Mouse (Mus musculus): ENCODE results near the gene Gm16181. TPM values are rescaled to one million over a fixed set of nuclear protein-coding genes. Genes with fewer than 3 reads are reported as not detected.

Gene Gm16181
- polyA plus RNA-seq, 1 experiment from 2014 or later = 0.62 TPM

- H3K9ac ChIP-seq (replicated peaks; ENCODE audit: low read depth, low read length) = no peak overlapping the region
- no peaks in the 10 kb centered on the region for H3K36me3 ChIP-seq (ENCODE audit: control insufficient read depth, insufficient read depth)
- WGBS = 80% methylated on average over 3 of the region's 3 CpGs
- H3K27ac ChIP-seq (ENCODE audit: low read length) = no peak overlapping the region
- no peak for ATAC-seq
- H3K9me3 ChIP-seq (ENCODE audit: control insufficient read depth, low read length) = no peaks in the 10 kb centered on the region
- H3K4me1 ChIP-seq (replicated peaks; ENCODE audit: control insufficient read depth, insufficient read depth, low read length) = no peaks in the 10 kb centered on the region
- no peaks in the 10 kb centered on the region for H3K27me3 ChIP-seq (replicated peaks; ENCODE audit: control insufficient read depth, insufficient read depth, low read length)
- no peak overlapping the region for H3K4me3 ChIP-seq (replicated peaks; ENCODE audit: low read length)
- H3K4me2 ChIP-seq (ENCODE audit: low read length) = no peak overlapping the region
These were observed 51.6 kb downstream of the Gm16181 start for GRCm38 (mm10) chr17:35272249-35272648.

Small RNA genes lying within 50 kb of the gene (microRNA-seq; reads per million reads assigned to microRNA genes)
- gene Mir6973a (not detected), gene Mir6974 (not detected), gene Mir6975 (2.3 reads per million, percentile 5 among the genes with 10 or more reads in this experiment), gene Mir8094 (0.62 reads per million)

Other genes with a start within 250 kb of the Gm16181 start
- 3.3 and 5.2 TPM in 2 replicates for gene Hspa1a, start 248.7 kb upstream of the Gm16181 start, polyA plus RNA-seq (2015; fragmentation: Nextera tagmentation; extraction: Ambion mirVana)
- 1.5 and 1.7 TPM in 2 replicates for gene Hspa1l, start 248.1 kb upstream of the Gm16181 start, polyA plus RNA-seq (2015; fragmentation: Nextera tagmentation; extraction: Ambion mirVana)
- 119 and 121 TPM in 2 replicates for gene Lsm2, start 239.0 kb upstream of the Gm16181 start, polyA plus RNA-seq (2015; fragmentation: Nextera tagmentation; extraction: Ambion mirVana)
- 81.7 and 85.2 TPM in 2 replicates for gene Vars, start 219.8 kb upstream of the Gm16181 start, polyA plus RNA-seq (2015; fragmentation: Nextera tagmentation; extraction: Ambion mirVana)
- gene Vwa7, start 204.3 kb upstream of the Gm16181 start, polyA plus RNA-seq (2015; fragmentation: Nextera tagmentation; extraction: Ambion mirVana) = 0.12 and 0.14 TPM in 2 replicates
- 2.2 and 2.7 TPM in 2 replicates for gene Sapcd1, start 192.8 kb upstream of the Gm16181 start, polyA plus RNA-seq (2015; fragmentation: Nextera tagmentation; extraction: Ambion mirVana)
- 3.1 and 3.4 TPM in 2 replicates for gene Msh5, start 174.1 kb upstream of the Gm16181 start, polyA plus RNA-seq (2015; fragmentation: Nextera tagmentation; extraction: Ambion mirVana)
- gene Clic1, start 170.9 kb upstream of the Gm16181 start, polyA plus RNA-seq (2015; fragmentation: Nextera tagmentation; extraction: Ambion mirVana) = 79.3 and 85.5 TPM in 2 replicates
- gene Ddah2, start 161.8 kb upstream of the Gm16181 start, polyA plus RNA-seq (2015; fragmentation: Nextera tagmentation; extraction: Ambion mirVana) = 484 and 489 TPM in 2 replicates
- not detected in 2 replicates for gene Ly6g6c, start 155.4 kb upstream of the Gm16181 start, polyA plus RNA-seq (2015; fragmentation: Nextera tagmentation; extraction: Ambion mirVana)
- 0.24 TPM in 1 of 2 replicates, not detected in the other for gene Mpig6b, start 154.7 kb upstream of the Gm16181 start, polyA plus RNA-seq (2015; fragmentation: Nextera tagmentation; extraction: Ambion mirVana)
- 11.8 and 12.3 TPM in 2 replicates for gene Ly6g6e, start 143.9 kb upstream of the Gm16181 start, polyA plus RNA-seq (2015; fragmentation: Nextera tagmentation; extraction: Ambion mirVana)
- gene Ly6g6d, start 142.8 kb upstream of the Gm16181 start, polyA plus RNA-seq (2015; fragmentation: Nextera tagmentation; extraction: Ambion mirVana) = 1.2 and 1.6 TPM in 2 replicates
- not detected in 2 replicates for gene Ly6g6f, start 135.2 kb upstream of the Gm16181 start, polyA plus RNA-seq (2015; fragmentation: Nextera tagmentation; extraction: Ambion mirVana)
- gene Abhd16a, start 131.6 kb upstream of the Gm16181 start, polyA plus RNA-seq (2015; fragmentation: Nextera tagmentation; extraction: Ambion mirVana) = 93.1 and 109 TPM in 2 replicates
- gene Ly6g5c, start 112.6 kb upstream of the Gm16181 start, polyA plus RNA-seq (2015; fragmentation: Nextera tagmentation; extraction: Ambion mirVana) = not detected in 2 replicates
- 0.62 and 1.3 TPM in 2 replicates for gene Ly6g5b, start 105.4 kb upstream of the Gm16181 start, polyA plus RNA-seq (2015; fragmentation: Nextera tagmentation; extraction: Ambion mirVana)
- gene Gpank1, start 99.4 kb upstream of the Gm16181 start, polyA plus RNA-seq (2015; fragmentation: Nextera tagmentation; extraction: Ambion mirVana) = 29.6 and 29.8 TPM in 2 replicates
- 308 and 320 TPM in 2 replicates for gene Csnk2b, start 98.8 kb upstream of the Gm16181 start, polyA plus RNA-seq (2015; fragmentation: Nextera tagmentation; extraction: Ambion mirVana)
- gene D17H6S53E, start 94.5 kb upstream of the Gm16181 start, polyA plus RNA-seq (2015; fragmentation: Nextera tagmentation; extraction: Ambion mirVana) = 6.1 and 8.6 TPM in 2 replicates
- gene Apom, start 88.8 kb upstream of the Gm16181 start, polyA plus RNA-seq (2015; fragmentation: Nextera tagmentation; extraction: Ambion mirVana) = 0.56 TPM in 1 of 2 replicates, not detected in the other
- 85.4 and 86.7 TPM in 2 replicates for gene Bag6, start 85.7 kb upstream of the Gm16181 start, polyA plus RNA-seq (2015; fragmentation: Nextera tagmentation; extraction: Ambion mirVana)
- 156 and 195 TPM in 2 replicates for gene Prrc2a, start 55.9 kb upstream of the Gm16181 start, polyA plus RNA-seq (2015; fragmentation: Nextera tagmentation; extraction: Ambion mirVana)
- 5.9 and 8.0 TPM in 2 replicates for gene Aif1, start 44.8 kb upstream of the Gm16181 start, polyA plus RNA-seq (2015; fragmentation: Nextera tagmentation; extraction: Ambion mirVana)
- gene Lst1, start 32.4 kb upstream of the Gm16181 start, polyA plus RNA-seq (2015; fragmentation: Nextera tagmentation; extraction: Ambion mirVana) = 4.5 and 4.9 TPM in 2 replicates
- gene Ltb, start 26.4 kb upstream of the Gm16181 start, polyA plus RNA-seq (2015; fragmentation: Nextera tagmentation; extraction: Ambion mirVana) = 0.24 TPM in 1 of 2 replicates, not detected in the other
- gene Tnf, start 18.8 kb upstream of the Gm16181 start, polyA plus RNA-seq (2015; fragmentation: Nextera tagmentation; extraction: Ambion mirVana) = not detected in 2 replicates
- gene Lta, start 15.5 kb upstream of the Gm16181 start, polyA plus RNA-seq (2015; fragmentation: Nextera tagmentation; extraction: Ambion mirVana) = 0.24 and 0.35 TPM in 2 replicates
- gene Atp6v1g2, start 12.8 kb downstream of the Gm16181 start, polyA plus RNA-seq (2015; fragmentation: Nextera tagmentation; extraction: Ambion mirVana) = 46.2 and 64.8 TPM in 2 replicates
- gene Nfkbil1, start 15.0 kb downstream of the Gm16181 start, polyA plus RNA-seq (2015; fragmentation: Nextera tagmentation; extraction: Ambion mirVana) = 9.5 and 10.7 TPM in 2 replicates
- gene Ddx39b, start 20.9 kb downstream of the Gm16181 start, polyA plus RNA-seq (2015; fragmentation: Nextera tagmentation; extraction: Ambion mirVana) = 466 and 471 TPM in 2 replicates
- gene H2-D1, start 41.9 kb downstream of the Gm16181 start, polyA plus RNA-seq (2015; fragmentation: Nextera tagmentation; extraction: Ambion mirVana) = 48.1 and 65.7 TPM in 2 replicates
- 0.43 and 0.47 TPM in 2 replicates for gene H2-Q1, start 99.6 kb downstream of the Gm16181 start, polyA plus RNA-seq (2015; fragmentation: Nextera tagmentation; extraction: Ambion mirVana)
- 1.4 and 3.3 TPM in 2 replicates for gene H2-Q2, start 121.4 kb downstream of the Gm16181 start, polyA plus RNA-seq (2015; fragmentation: Nextera tagmentation; extraction: Ambion mirVana)
- gene H2-Q4, start 158.8 kb downstream of the Gm16181 start, polyA plus RNA-seq (2015; fragmentation: Nextera tagmentation; extraction: Ambion mirVana) = 0.65 TPM in 2 replicates
- 0.36 and 0.60 TPM in 2 replicates for gene H2-Q6, start 204.0 kb downstream of the Gm16181 start, polyA plus RNA-seq (2015; fragmentation: Nextera tagmentation; extraction: Ambion mirVana)
- 0.99 and 3.1 TPM in 2 replicates for gene H2-Q7, start 218.3 kb downstream of the Gm16181 start, polyA plus RNA-seq (2015; fragmentation: Nextera tagmentation; extraction: Ambion mirVana)
- 0.14 TPM in 1 of 2 replicates, not detected in the other for gene H2-Q10, start 249.3 kb downstream of the Gm16181 start, polyA plus RNA-seq (2015; fragmentation: Nextera tagmentation; extraction: Ambion mirVana)

All from forebrain, embryonic 16.5 days (tissue).